Mouse (Mus musculus) CH12.LX (cell line): ENCODE measurements around the gene Pcp4l1. TPM values are rescaled to one million over a fixed set of nuclear protein-coding genes. Genes with fewer than 3 reads are reported as not detected.

Experiments
- DNase-seq: peaks from one replicate; pipeline ENCODE4 v3.0.0-alpha.2; 2013; ENCODE audit errors: extremely low read depth
- H3K27ac ChIP-seq: 2 replicates; pipeline ENCODE4 v1.5.1; 2012; ENCODE audit warnings: low read depth, mild to moderate bottlenecking, control low read depth, moderate library complexity; ENCODE audit not compliant: insufficient read depth
- H3K27me3 ChIP-seq: replicated peaks from 2 replicates; pipeline ENCODE3; 2012; ENCODE audit warnings: inconsistent platforms
- H3K36me3 ChIP-seq, 2 experiments: replicated peaks in 1 of 2; 2 replicates each; pipeline versions ENCODE3 to v1.6.1; 2012; ENCODE audit warnings: inconsistent platforms in 1 of 2, low read length in 1 of 2, mild to moderate bottlenecking in 1 of 2, mixed read lengths in 1 of 2, moderate library complexity in 1 of 2; ENCODE audit not compliant: control insufficient read depth in 1 of 2, insufficient read depth in 1 of 2
- H3K4me1 ChIP-seq, 2 experiments: 2 replicates each; pipeline ENCODE4 v1.6.1; 2012; ENCODE audit warnings: inconsistent platforms in 1 of 2, moderate library complexity in 1 of 2; ENCODE audit not compliant: insufficient read depth in 2 of 2, control insufficient read depth in 1 of 2
- H3K4me2 ChIP-seq: 2 replicates; pipeline ENCODE4 v1.6.1; 2012; ENCODE audit warnings: low read depth, mild to moderate bottlenecking, control low read depth; ENCODE audit not compliant: poor library complexity, insufficient read depth, severe bottlenecking
- H3K4me3 ChIP-seq, 3 experiments: fragments of 150-350 bp in 1 of 3; sonication (generic) in 1 of 3; replicated peaks in 1 of 3; 2 replicates each; pipeline versions ENCODE3 to v1.5.1; 2011 to 2012; ENCODE audit warnings: low read depth in 2 of 3, low read length in 2 of 3, mild to moderate bottlenecking in 2 of 3, moderate library complexity in 2 of 3, control low read depth in 1 of 3, improper control_type of control experiment in 1 of 3, inconsistent platforms in 1 of 3, mixed read lengths in 1 of 3; ENCODE audit not compliant: poor library complexity in 1 of 3
- H3K79me2 ChIP-seq: replicated peaks from 2 replicates; pipeline ENCODE4 v1.6.1; 2012; ENCODE audit warnings: mild to moderate bottlenecking, moderate library complexity; ENCODE audit not compliant: control insufficient read depth, poor library complexity, insufficient read depth, severe bottlenecking; ENCODE audit errors: extremely low read depth
- H3K9ac ChIP-seq: 2 replicates; pipeline ENCODE4 v1.6.1; 2012; ENCODE audit warnings: low read depth, mild to moderate bottlenecking, control low read depth, moderate library complexity; ENCODE audit not compliant: insufficient read depth
- H3K9me3 ChIP-seq: replicated peaks from 2 replicates; pipeline ENCODE3; 2012; ENCODE audit warnings: low read length, inconsistent platforms, mixed read lengths
- BHLHE40 ChIP-seq: IDR thresholded peaks from 2 replicates; pipeline ENCODE4 v1.6.1; 2011; ENCODE audit warnings: mild to moderate bottlenecking, low read depth, low read length, improper control_type of control experiment
- CHD1 ChIP-seq: IDR thresholded peaks from 2 replicates; pipeline ENCODE4 v1.6.1; 2012; ENCODE audit warnings: low read depth, low read length, improper control_type of control experiment, inconsistent platforms
- EP300 ChIP-seq: IDR thresholded peaks from 2 replicates; pipeline ENCODE4 v1.6.1; 2011; ENCODE audit warnings: low read length, improper control_type of control experiment
- ETS1 ChIP-seq: conservative IDR thresholded peaks from 2 replicates; pipeline ENCODE4 v1.6.1; 2012; ENCODE audit warnings: low read depth, mild to moderate bottlenecking, inconsistent platforms, low read length, improper control_type of control experiment, moderate library complexity
- GABPA ChIP-seq: IDR thresholded peaks from 2 replicates; pipeline ENCODE4 v1.6.1; 2012; ENCODE audit warnings: low read depth, low read length, improper control_type of control experiment, inconsistent platforms; ENCODE audit not compliant: insufficient replicate concordance
- IRF4 ChIP-seq: IDR thresholded peaks from 2 replicates; pipeline ENCODE4 v1.6.1; 2014; ENCODE audit warnings: low read depth, mild to moderate bottlenecking, inconsistent platforms, low read length, improper control_type of control experiment
- JUN ChIP-seq: IDR thresholded peaks from 2 replicates; pipeline ENCODE4 v1.6.1; 2011; ENCODE audit warnings: low read depth, mild to moderate bottlenecking, low read length, improper control_type of control experiment, moderate library complexity; ENCODE audit not compliant: insufficient read depth
- KAT2A ChIP-seq: IDR thresholded peaks from 2 replicates; pipeline ENCODE4 v1.6.1; 2012; ENCODE audit warnings: low read length, improper control_type of control experiment, inconsistent platforms; ENCODE audit not compliant: insufficient replicate concordance
- MAZ ChIP-seq: IDR thresholded peaks from 2 replicates; pipeline ENCODE4 v1.6.1; 2012; ENCODE audit warnings: low read depth, mild to moderate bottlenecking, inconsistent platforms, low read length, improper control_type of control experiment, moderate library complexity
- MYC ChIP-seq: IDR thresholded peaks from 2 replicates; pipeline ENCODE4 v1.6.1; 2011; ENCODE audit warnings: low read depth, mild to moderate bottlenecking, improper control_type of control experiment, low read length
- NRF1 ChIP-seq: IDR thresholded peaks from 2 replicates; pipeline ENCODE4 v1.6.1; 2014; ENCODE audit warnings: low read depth, mild to moderate bottlenecking, inconsistent platforms, low read length, improper control_type of control experiment, moderate library complexity
- POLR2A ChIP-seq: IDR thresholded peaks from 2 replicates; pipeline ENCODE4 v1.6.1; 2011; ENCODE audit warnings: low read depth, mild to moderate bottlenecking, improper control_type of control experiment, low read length
- POLR2AphosphoS2 ChIP-seq: IDR thresholded peaks from 2 replicates; pipeline ENCODE4 v1.6.1; 2011; ENCODE audit warnings: low read depth, low read length, improper control_type of control experiment
- SIN3A ChIP-seq: IDR thresholded peaks from 2 replicates; pipeline ENCODE4 v1.6.1; 2012; ENCODE audit warnings: low read length, improper control_type of control experiment, inconsistent platforms
- UBTF ChIP-seq: IDR thresholded peaks from 2 replicates; pipeline ENCODE4 v1.6.1; 2012; ENCODE audit warnings: low read depth, mild to moderate bottlenecking, inconsistent platforms, low read length, improper control_type of control experiment, moderate library complexity
- USF1 ChIP-seq: IDR thresholded peaks from 2 replicates; pipeline ENCODE4 v1.6.1; 2014; ENCODE audit warnings: low read depth, mild to moderate bottlenecking, inconsistent platforms, low read length, improper control_type of control experiment
- USF2 ChIP-seq: conservative IDR thresholded peaks from 2 replicates; pipeline ENCODE4 v1.6.1; 2011; ENCODE audit warnings: low read depth, low read length, improper control_type of control experiment
- ZC3H11A ChIP-seq: IDR thresholded peaks from 2 replicates; pipeline ENCODE4 v1.6.1; 2012; ENCODE audit warnings: low read depth, mild to moderate bottlenecking, inconsistent platforms, low read length, improper control_type of control experiment
- ZNF384 ChIP-seq: IDR thresholded peaks from 2 replicates; pipeline ENCODE4 v1.6.1; 2012; ENCODE audit warnings: low read depth, low read length, improper control_type of control experiment, inconsistent platforms
- dilution Hi-C: fragments of 300-500 bp; cut with MboI; formaldehyde crosslinking; loops from 2 replicates; pipeline ENCODE4 v1.14.3; 2020; ENCODE audit warnings: low sequenced_read_pairs; ENCODE audit not compliant: extremely low pct_unique_long_range_greater_than_20kb, extremely low pct_ligation_motif_present
- in situ Hi-C: fragments of 300-500 bp; cut with MboI; formaldehyde crosslinking; loops from 3 replicates; pipeline ENCODE4 v1.14.3; 2019; ENCODE audit warnings: low sequenced_read_pairs, low pct_ligation_motif_present, low pct_unique_long_range_greater_than_20kb, mixed read lengths
- polyA plus RNA-seq: library from polyadenylated mRNA; unstranded; fragments of >175 nt; gene quantifications from 2 replicates; pipeline ENCODE4 v1.2.1, GENCODE M21; 2012; ENCODE audit warnings: low read depth; ENCODE audit not compliant: insufficient read length
- total RNA-seq, 2 experiments: library from RNA; depleted of rRNA; stranded (reverse); fragments of 300-350 nt in 1 of 2; fragments of >200 nt in 1 of 2; gene quantifications; 2 replicates each; pipeline ENCODE4 v1.2.3; 2012 to 2014

The Pcp4l1 gene
- total and polyA plus RNA-seq, 3 experiments = not detected

GRCm38 (mm10) chr1:171172779-171173178 is 23.3 kb downstream of the Pcp4l1 start:
- in situ Hi-C loops = no loop called here
- no peak for DNase-seq
- Histone ChIP-seq H3K4me3 (no peak overlapping the region), H3K4me1 (no peaks in the 10 kb centered on the region), H3K79me2 (no peaks in the 10 kb centered on the region), H3K9me3 (no peaks in the 10 kb centered on the region), H3K9ac (no peak overlapping the region), H3K27ac (no peak overlapping the region), H3K36me3 (no peaks in the 10 kb centered on the region), H3K4me2 (no peak overlapping the region), H3K27me3 (peaks cover 25% of the 10 kb centered on the region)
- TF ChIP-seq ZC3H11A (no peak), GABPA (no peak), POLR2A (no peak)
- dilution Hi-C loops = no loop called here

- no peak overlapping the region for H3K4me2 ChIP-seq
- dilution Hi-C loops (no loop called here), in situ Hi-C loops (no loop called here)
- H3K79me2 ChIP-seq = no peaks in the 10 kb centered on the region
- H3K27me3 ChIP-seq = peaks cover 19% of the 10 kb centered on the region
- no peak overlapping the region for H3K9ac ChIP-seq
- no peak for TF ChIP-seq ZNF384
- no peak for TF ChIP-seq ETS1
- TF ChIP-seq CHD1 = no peak
- TF ChIP-seq, all 38 proteins: peak for 0
- no peak overlapping the region for H3K4me3 ChIP-seq
- H3K27ac ChIP-seq = no peak overlapping the region
- H3K4me1 ChIP-seq = no peaks in the 10 kb centered on the region
- DNase-seq = no peak
- no peaks in the 10 kb centered on the region for H3K9me3 ChIP-seq
- H3K36me3 ChIP-seq = no peaks in the 10 kb centered on the region
Observed at GRCm38 (mm10) chr1:171171138-171171537, 24.9 kb downstream of the Pcp4l1 start.

GRCm38 (mm10) chr1:171169913-171170312 is 26.2 kb downstream of the Pcp4l1 start:
- in situ Hi-C loops = no loop called here
- dilution Hi-C loops = no loop called here
- H3K4me3 ChIP-seq = no peak overlapping the region
- no peaks in the 10 kb centered on the region for H3K79me2 ChIP-seq
- no peak for TF ChIP-seq POLR2A
- no peak for TF ChIP-seq KAT2A
- TF ChIP-seq MYC = no peak
- no peak for TF ChIP-seq JUN
- TF ChIP-seq USF1 = no peak
- no peak for TF ChIP-seq POLR2AphosphoS2
- TF ChIP-seq IRF4 = no peak
- TF ChIP-seq UBTF = no peak
- TF ChIP-seq SIN3A = no peak
- TF ChIP-seq NRF1 = no peak
- TF ChIP-seq MAZ = no peak
- TF ChIP-seq BHLHE40 = no peak
- no peak for TF ChIP-seq USF2
- TF ChIP-seq EP300 = no peak
- TF ChIP-seq, all 38 proteins: peak for 0
- H3K27me3 ChIP-seq = peaks cover 14% of the 10 kb centered on the region
- H3K9me3 ChIP-seq = no peaks in the 10 kb centered on the region
- H3K27ac ChIP-seq = no peak overlapping the region
- H3K4me1 ChIP-seq = no peaks in the 10 kb centered on the region
- no peak overlapping the region for H3K9ac ChIP-seq
- H3K36me3 ChIP-seq = no peaks in the 10 kb centered on the region
- no peak overlapping the region for H3K4me2 ChIP-seq
- no peak for DNase-seq
